Mouse (Mus musculus): ENCODE results near the gene Traf3.
A peak's percentile ranks its signal among the peaks of the same experiment; 100 is the strongest.

Gene Traf3

GRCm38 (mm10) chr12:111152981-111153710 lies 13.0 kb upstream of the Traf3 start:
- DNase-seq (ENCODE audit: low spot score in 2 of 2), result no peak

- no peak for DNase-seq (ENCODE audit: low spot score in 2 of 2)
Observed at GRCm38 (mm10) chr12:111153946-111154345, 12.2 kb upstream of the Traf3 start.

DNA sequence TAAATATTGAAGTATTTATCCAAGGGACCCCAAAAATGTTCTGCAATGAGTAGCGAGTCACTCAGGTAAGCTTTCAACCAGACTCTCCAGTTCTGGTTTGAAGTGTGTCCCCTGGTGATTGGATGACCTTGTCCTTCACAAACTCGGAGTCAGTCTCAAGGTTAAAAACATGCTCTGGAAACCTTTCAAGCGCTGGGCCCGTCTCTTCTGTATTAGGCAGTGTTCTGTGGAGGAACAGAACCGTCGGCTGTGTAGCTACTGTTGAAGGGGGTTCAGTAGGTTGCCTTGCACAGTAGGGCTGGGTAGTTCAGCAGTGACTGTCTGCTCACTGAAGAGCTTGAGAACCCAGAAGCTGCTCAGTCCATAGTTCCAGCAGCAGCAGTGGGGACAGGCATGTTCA lies 11.5 kb upstream of the Traf3 start:
- no peak for DNase-seq (ENCODE audit: low spot score in 2 of 2)

GRCm38 (mm10) chr12:111155756-111156155 lies 10.4 kb upstream of the Traf3 start:
- no peak for DNase-seq (ENCODE audit: low spot score in 2 of 2)

DNA sequence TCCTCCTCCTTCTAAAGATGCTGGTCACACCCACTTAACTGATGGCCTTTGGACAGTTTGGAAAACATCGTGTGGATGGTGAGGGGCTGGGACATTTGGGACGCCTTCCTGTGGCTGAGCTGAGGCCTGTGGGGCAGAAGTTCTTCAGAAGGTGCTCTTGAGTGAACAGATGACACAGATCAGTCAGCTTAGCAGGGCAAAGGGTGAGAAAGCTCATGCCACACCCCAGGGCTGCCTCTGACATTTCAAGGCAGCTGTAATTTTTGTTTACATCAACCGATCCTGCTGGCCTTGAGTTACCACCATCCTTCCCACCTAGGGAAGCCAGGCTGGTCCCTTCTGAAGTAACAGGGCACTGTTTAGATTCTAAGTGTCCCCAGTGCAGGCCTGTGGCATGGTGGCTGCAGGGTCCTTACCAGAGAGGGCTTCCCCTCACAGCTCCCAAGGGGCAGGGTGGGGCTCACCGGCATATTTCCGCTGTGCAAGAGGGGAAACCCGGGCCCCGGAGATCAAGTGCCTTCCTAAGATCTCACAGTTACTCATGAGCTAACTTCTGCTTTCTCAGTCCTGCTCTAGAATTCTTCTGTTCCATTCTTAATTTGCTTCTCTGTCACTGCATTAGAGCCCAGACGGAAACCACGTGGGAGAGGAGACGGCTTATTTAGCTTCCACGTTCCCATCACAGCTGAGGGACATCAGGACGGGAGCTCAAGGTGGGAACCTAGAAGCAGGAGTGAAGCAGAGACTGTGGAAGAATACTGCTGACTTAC lies 6.3 kb upstream of the Traf3 start:
- no peak for DNase-seq (ENCODE audit: low spot score in 2 of 2)

DNA sequence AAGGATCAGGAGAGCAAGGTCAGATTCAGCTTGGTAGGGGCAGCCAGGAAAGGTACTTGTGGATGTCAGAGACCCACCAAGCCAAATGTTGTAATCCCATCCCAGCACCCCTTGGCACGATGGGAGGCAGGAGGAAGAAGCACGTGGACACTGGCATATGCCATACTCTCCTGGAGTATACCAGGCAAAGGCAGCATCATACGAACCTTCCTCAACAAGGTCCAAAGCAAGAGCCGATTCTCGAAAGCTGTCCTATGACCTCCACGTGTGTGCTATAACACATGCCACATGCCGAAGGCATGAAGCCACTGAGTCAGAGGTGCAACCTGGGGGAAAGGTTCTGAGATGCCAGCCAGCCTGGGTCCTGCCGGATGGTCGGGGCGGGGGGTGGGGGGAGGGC lies 5.3 kb upstream of the Traf3 start:
- no peak for DNase-seq (ENCODE audit: low spot score in 2 of 2)

DNA sequence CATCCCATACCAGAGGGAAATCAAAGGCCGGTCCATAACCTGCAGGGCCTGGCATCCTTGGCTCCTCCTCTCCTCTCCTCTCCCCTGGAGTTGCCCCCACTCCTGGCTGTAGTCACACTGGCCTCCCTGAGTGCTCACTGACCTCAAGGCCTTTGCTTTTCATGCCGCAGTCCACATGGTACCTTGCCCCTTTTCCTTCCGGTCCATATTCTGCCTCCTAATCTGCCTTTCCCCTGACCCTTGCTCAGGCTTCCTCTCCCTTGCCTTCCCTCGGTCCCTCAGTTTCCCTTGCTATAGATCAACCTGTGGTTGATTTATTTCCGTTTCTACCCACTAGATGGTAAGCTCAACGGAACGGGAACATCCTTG lies 4.2 kb upstream of the Traf3 start:
- no peak for DNase-seq (ENCODE audit: low spot score in 2 of 2)

DNA sequence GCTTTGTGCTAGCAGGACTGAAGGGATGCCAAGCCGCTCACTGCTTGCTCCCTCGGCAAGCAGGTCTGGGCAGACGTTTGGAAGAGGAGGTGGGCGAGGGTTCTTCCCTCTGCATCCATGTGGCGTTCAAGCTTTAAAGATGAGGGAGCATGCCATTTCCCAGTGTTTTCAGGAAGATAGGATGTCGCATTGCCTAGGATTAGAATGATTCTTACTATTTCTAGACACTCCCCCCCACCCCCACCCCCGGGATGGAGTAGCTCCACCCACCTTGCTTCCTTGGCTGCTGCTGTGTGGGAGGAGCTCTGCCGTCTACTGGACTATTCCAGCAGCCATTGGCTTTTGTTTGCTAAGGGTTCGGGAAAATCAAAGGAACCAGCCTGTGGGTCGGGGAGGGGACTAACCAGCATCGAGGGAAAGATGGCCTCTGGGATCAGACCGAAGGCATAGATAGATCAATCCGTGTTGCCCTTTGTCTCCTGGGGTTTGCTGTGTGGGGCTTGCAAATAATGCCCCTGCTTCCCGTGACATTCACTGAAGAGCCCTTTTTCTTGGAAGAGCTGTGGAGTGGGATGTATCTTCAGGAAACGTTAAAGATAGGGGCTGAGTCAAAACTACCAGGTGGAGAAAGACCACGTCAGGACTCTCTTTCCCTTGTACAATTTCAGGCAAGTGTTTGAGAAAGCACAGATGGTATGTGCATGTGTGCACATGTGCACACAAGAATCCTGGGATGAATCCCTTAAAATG lies 3.7 kb upstream of the Traf3 start:
- peak; percentile 56 to 58 for DNase-seq (ENCODE audit: low spot score in 2 of 2)

DNA sequence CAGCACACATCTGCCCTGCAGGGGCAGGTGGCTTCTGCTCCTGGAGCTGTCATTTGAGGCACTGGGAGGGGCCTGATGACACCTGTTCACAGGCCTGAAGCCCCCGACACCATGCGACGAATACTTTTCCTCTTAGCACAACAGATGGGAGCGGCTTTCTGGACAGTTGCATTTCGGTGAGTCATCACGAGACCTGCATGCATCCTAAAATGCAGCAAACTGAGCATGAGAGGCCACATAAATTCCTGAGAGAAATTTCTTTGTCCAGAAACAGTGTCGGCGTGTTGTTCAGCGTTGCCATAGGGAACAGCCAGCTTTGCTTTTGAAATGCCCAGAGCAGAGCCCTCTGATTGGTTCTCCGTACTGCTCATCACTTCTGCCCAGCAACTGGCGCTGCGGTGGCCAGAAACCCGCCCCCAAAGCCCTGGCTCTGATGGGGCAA lies 1.8 kb upstream of the Traf3 start:
- peak; percentile 87 to 90 for DNase-seq (ENCODE audit: low spot score in 2 of 2)

- peak in 1 of 2 experiments; percentile 38 for DNase-seq (ENCODE audit: low spot score in 2 of 2)
Observed at GRCm38 (mm10) chr12:111165146-111165812, 891 bp upstream of the Traf3 start.

- DNase-seq (ENCODE audit: low spot score in 2 of 2), result peak in 1 of 2 experiments; percentile 44
Observed at GRCm38 (mm10) chr12:111166681-111167289, 615 bp downstream of the Traf3 start.

DNA sequence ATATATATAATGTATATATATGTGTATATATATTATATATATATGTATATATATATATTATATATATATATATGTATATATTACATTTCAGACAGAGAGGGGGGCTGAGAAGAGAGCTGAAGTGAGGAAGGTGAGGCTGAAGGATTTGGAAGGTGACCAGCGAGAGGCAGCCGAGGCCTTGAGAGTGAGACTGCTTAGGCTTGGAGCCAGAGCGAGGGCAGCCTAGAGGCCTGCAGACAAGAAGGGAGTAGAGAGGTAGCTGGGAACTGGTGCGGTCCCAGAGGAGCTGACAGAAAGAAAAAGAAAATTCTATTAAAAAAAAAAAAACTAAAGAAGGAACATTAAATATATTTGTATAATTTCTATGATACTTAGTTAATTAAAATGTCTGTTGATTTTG lies 2.7 kb downstream of the Traf3 start:
- no peak for DNase-seq (ENCODE audit: low spot score in 2 of 2)

GRCm38 (mm10) chr12:111178772-111179171 lies 12.6 kb downstream of the Traf3 start:
- DNase-seq (ENCODE audit: low spot score in 2 of 2), result no peak

DNA sequence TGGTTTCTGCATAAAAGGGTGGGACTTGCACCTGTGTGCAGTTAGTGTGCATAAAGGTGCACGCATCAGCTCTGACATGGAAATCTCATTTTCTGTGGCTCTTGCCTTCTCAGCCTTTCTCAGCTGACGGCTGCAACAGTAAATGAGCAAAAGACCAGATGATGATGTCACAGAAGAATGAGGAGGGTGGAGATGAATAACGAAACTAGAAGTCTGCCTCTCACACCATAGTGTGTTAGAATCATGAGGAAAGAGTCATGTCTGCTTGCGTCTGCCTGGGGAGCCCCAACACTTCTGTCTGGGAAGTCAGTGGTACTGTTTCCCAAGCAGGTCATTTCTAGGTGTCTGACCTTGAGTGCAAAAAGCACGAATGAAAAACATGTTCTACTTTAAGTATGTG lies 15.7 kb downstream of the Traf3 start:
- no peak for DNase-seq (ENCODE audit: low spot score in 2 of 2)

DNA sequence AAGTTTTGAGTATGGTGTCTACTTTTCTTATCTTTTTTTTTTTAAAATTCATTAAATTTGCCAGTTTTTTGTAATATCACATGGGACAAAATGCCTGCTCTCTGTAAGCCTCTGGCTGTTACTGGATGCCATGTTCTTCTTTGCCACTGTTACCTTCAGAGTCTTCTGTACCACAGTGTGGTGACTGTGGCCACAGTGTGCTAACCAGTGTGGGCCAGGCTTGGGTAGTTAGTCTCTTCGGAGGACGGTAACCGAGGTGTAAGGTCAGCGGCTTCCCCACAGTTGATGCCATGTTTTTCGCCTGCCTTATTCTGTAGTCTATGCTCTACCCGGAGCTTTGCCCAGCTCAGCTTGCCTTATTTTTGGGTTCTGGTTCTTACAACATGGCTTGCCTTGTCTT lies 16.2 kb downstream of the Traf3 start:
- DNase-seq (ENCODE audit: low spot score in 2 of 2), result no peak

DNA sequence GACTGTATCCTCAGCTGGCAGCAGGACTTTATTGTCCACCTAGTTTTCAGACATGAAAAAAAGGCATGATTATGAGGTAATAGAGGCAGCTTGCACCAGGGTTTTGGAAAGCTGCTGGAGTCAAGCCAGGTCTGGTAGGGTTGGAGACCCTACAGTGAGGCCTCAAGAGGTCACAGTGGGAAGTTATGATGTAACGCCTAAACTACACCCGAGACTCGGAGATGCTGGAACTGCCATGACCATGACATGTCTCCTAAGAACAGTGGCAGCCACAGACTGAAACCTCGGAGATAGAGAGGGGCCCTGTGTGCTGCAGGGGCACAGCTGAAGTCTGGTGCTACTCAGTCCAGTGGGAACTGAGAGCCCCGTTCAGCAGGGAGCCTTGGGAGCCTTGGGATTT lies 18.3 kb downstream of the Traf3 start, which contains the start of gene 4930595D18Rik:
Gene 4930595D18Rik (minus strand): TSS at position 16 of the 400 bp plus-strand sequence.
- DNase-seq (ENCODE audit: low spot score in 2 of 2), result no peak

- no peak for DNase-seq (ENCODE audit: low spot score in 2 of 2)
Observed at GRCm38 (mm10) chr12:111186986-111187385, 20.8 kb downstream of the Traf3 start.

DNA sequence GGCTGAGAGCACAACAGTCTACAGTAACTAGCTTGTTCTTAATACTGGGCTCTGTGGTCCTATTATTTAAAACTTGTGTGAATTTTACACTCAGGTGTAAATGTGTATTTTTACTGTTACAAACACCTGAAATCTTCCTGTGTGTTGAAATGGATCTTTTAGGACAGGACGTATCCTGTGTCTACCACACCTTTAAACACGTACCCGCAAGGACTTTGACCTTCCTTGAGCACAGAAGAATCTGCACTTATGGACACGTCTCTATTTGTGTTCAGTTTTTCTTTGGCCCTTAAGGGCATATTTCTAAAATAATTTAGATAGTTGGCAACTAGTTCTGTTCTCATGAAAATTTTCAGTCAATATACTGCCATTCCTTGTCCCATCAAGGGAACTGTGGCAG lies 22.1 kb downstream of the Traf3 start:
- no peak for DNase-seq (ENCODE audit: low spot score in 2 of 2)

- DNase-seq (ENCODE audit: low spot score in 2 of 2), result no peak
Observed at GRCm38 (mm10) chr12:111190355-111190754, 24.2 kb downstream of the Traf3 start.

DNA sequence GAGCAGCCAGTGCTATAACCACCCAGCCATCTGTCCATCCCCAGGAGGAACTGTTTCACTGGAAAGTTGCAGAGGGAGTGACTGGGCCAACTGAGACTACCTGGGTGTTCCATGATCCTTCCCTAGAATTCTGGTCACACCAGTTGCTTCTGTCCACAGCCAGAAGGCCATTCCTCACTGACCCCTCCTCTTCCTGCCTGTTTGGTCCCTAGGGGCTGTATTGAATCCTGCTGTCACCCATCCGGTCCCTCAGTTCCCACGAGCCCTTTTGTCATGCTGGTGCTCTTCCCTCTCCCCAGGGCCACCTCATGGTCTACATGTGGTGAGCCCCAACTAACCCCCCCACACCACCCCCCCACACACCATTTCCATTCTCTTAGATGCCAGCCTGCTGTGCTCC lies 24.7 kb downstream of the Traf3 start:
- DNase-seq (ENCODE audit: low spot score in 2 of 2), result no peak

- no peak for DNase-seq (ENCODE audit: low spot score in 2 of 2)
Observed at GRCm38 (mm10) chr12:111192777-111193176, 26.6 kb downstream of the Traf3 start.
